Mouse (Mus musculus) liver, postnatal 0 days (tissue): ENCODE data around the gene Fbn1. TPM values are rescaled to one million over a fixed set of nuclear protein-coding genes. Genes with fewer than 3 reads are reported as not detected.

Source experiments
- ATAC-seq: fragments of 200-750 bp; cut with Nextera tagmentation; 2 replicates; pipeline ENCODE4 v1.8.0; 2017; ENCODE audit warnings: mild to moderate bottlenecking, moderate library complexity
- DNase-seq: peaks from one replicate; pipeline ENCODE4 v3.0.0-alpha.2; 2016
- H3K27ac ChIP-seq: fragments of 300-500 bp; sonication (generic); 2 replicates; pipeline ENCODE4 v1.5.1; 2014; ENCODE audit warnings: antibody characterized with exemption, moderate library complexity, mild to moderate bottlenecking, low read depth
- H3K27me3 ChIP-seq: fragments of 300-500 bp; sonication (generic); 2 replicates; pipeline ENCODE4 v1.6.1; 2014; ENCODE audit warnings: low read length, control low read depth, mixed read lengths; ENCODE audit not compliant: insufficient read depth
- H3K36me3 ChIP-seq: fragments of 300-500 bp; sonication (generic); replicated peaks from 2 replicates; pipeline ENCODE4 v1.6.1; 2014; ENCODE audit warnings: mild to moderate bottlenecking, control low read depth, low read length, moderate library complexity, mixed read lengths; ENCODE audit not compliant: insufficient read depth
- H3K4me1 ChIP-seq: fragments of 300-500 bp; sonication (generic); 2 replicates; pipeline ENCODE4 v1.6.1; 2014; ENCODE audit warnings: antibody characterized with exemption, mild to moderate bottlenecking, control low read depth; ENCODE audit not compliant: insufficient read depth
- H3K4me2 ChIP-seq: fragments of 300-500 bp; sonication (generic); 2 replicates; pipeline ENCODE4 v1.6.1; 2014; ENCODE audit warnings: low read depth, mild to moderate bottlenecking, low read length, moderate library complexity, mixed read lengths
- H3K4me3 ChIP-seq: fragments of 300-500 bp; sonication (generic); 2 replicates; pipeline ENCODE4 v1.5.1; 2014; ENCODE audit warnings: low read depth, low read length
- H3K9ac ChIP-seq: fragments of 300-500 bp; sonication (generic); replicated peaks from 2 replicates; pipeline ENCODE4 v1.6.1; 2014; ENCODE audit warnings: mild to moderate bottlenecking, moderate library complexity
- H3K9me3 ChIP-seq: fragments of 300-500 bp; sonication (generic); 2 replicates; pipeline ENCODE4 v1.6.1; 2016; ENCODE audit warnings: mild to moderate bottlenecking, control low read depth, low read length, mixed read lengths
- CTCF ChIP-seq: sonication (generic); IDR thresholded peaks from 2 replicates; pipeline ENCODE4 v1.5.1; 2016; ENCODE audit warnings: antibody characterized with exemption, low read depth
- EP300 ChIP-seq: IDR thresholded peaks from 2 replicates; pipeline ENCODE4 v1.6.1; 2016; ENCODE audit warnings: antibody characterized with exemption, low read depth, mild to moderate bottlenecking
- WGBS: fragments of 180-500 bp; shearing (Covaris S2); extraction: QIAGEN DNeasy Blood & Tissue Kit; methylation state at CpG from one replicate; pipeline ENCODE4 v1.1.7; 2014; ENCODE audit not compliant: insufficient replicate concordance; 5-methylcytosine and 5-hydroxymethylcytosine counted together
- polyA plus RNA-seq: library from polyadenylated mRNA; unstranded; fragments of >200 nt; fragmentation: Nextera tagmentation; extraction: Ambion mirVana; gene quantifications from 2 replicates; pipeline ENCODE4 v1.2.1, GENCODE M21; 2015

Gene Fbn1
- polyA plus RNA-seq, 1 experiment from 2014 or later: 1.3 TPM

DNA sequence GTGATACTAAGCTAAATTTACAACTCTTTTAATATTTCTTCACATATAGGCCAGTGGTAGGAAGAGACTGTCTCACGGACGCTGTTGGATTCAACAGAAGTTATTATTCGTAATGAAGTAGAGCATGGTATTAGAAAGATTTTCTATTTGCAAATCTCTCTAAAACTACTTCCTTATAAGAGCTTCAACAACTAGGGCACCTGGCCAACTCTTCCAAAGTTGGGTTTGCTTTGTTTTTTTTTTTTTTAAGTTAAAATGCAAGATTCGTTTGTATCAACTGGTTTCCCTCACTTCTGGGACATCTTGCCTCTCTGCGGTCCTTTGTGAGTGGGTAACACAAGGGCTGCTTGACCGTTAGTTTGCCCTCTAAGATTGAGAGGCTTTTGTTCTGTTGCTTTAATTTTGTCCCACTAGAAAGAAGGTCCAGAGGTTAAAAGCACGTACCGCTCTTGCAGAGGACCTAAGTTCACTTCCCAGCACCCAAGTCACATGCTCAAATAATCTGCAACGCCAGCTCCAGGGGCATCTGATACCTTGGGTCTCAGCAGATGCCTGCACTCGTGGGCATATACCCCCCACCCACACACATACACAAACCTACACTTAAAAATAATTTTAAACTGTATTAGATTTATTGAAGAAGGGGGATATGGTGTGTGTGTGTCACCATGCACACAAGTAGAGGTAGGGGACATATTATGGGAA is 91.1 kb downstream of the Fbn1 start:
- no peak for ATAC-seq
- Histone ChIP-seq H3K4me2 (no peak overlapping the region), H3K36me3 (no peaks in the 10 kb centered on the region), H3K4me3 (no peak overlapping the region), H3K27me3 (no peaks in the 10 kb centered on the region), H3K4me1 (no peaks in the 10 kb centered on the region), H3K9me3 (no peaks in the 10 kb centered on the region), H3K9ac (no peak overlapping the region), H3K27ac (no peak overlapping the region)
- no peak for TF ChIP-seq EP300
- TF ChIP-seq CTCF: no peak
- DNase-seq: no peak
- whole genome bisulfite sequencing: 76% methylated on average over 10 of the region's 10 CpGs

DNA sequence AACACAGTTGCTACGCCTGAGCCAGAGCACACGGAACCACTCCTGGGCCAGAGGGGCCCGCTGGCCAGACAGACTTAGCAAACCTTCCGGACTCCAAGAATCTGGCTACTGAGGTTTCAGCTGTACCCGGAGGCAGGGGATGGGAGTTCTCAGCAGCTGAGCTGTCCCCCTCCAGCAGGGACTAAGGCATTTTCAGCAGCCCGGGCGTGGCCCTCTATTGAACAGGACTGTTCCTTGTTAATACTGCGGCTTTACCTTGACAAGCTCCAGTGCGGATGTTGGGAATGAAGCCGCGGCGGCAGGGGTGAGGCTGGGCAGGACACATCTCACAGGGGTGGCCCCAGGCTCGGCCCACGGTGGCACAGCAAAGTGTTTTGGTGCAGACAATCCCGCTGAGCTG is 95.4 kb downstream of the Fbn1 start:
- TF ChIP-seq EP300 (no peak), CTCF (no peak)
- Histone ChIP-seq H3K4me2 (no peak overlapping the region), H3K27me3 (no peaks in the 10 kb centered on the region), H3K27ac (no peak overlapping the region), H3K4me3 (no peak overlapping the region), H3K9me3 (no peaks in the 10 kb centered on the region), H3K36me3 (no peaks in the 10 kb centered on the region), H3K9ac (no peak overlapping the region), H3K4me1 (no peaks in the 10 kb centered on the region)
- ATAC-seq (no peak), DNase-seq (no peak)
- WGBS: 85% methylated on average over 15 of the region's 15 CpGs

DNA sequence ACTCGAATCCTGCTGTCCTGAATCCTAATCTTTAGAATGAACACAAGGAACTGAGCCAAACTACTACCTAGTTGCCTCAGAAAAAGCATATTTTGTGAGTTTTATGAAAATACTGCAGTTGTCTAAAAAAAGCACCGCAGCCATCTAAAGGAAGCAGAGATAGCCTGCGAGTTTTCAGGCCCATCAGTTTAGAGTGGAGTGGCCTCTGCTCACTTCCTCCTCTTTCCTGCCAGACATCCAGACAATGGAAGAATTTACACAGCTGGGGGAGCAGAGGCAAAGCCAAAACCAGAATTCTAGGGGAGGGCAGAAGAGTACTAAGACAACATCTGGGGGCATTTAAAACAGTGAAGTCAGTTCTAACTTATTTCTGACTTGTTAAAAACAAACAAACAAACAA is 96.0 kb downstream of the Fbn1 start:
- no peak for DNase-seq
- 49% methylated on average over 3 of the region's 3 CpGs for WGBS
- TF ChIP-seq CTCF: no peak
- TF ChIP-seq EP300: no peak

DNA sequence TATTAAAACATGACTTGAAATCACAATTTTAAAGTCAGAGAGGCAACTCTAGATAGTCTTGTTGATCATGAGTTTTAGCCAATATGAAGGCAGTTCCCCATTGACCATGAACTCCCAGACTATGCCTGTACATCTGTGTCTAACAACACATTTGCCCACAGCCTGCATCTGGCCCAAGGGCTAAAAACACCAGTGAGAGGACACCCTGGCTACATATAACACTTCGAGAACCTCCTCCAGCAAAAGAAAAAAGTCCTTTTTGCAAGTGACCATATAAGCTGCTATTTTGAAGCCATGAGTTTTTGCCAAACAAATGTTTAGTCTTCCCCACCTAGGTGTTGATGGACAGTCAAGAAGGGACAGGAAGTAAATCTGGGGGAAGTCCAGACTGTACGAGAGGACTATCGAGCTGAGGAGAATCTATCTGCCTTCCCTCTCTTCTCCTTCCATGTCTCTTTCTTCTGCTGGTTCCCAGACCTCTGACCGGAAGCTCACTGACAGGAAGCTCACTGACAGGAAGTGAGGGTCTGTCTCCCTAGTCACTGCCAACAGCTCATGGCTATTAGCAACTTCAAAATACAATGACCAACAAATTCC is 103.2 kb downstream of the Fbn1 start:
- no peak overlapping the region for H3K9ac ChIP-seq
- H3K4me3 ChIP-seq: no peak overlapping the region
- no peaks in the 10 kb centered on the region for H3K9me3 ChIP-seq
- no peaks in the 10 kb centered on the region for H3K4me1 ChIP-seq
- H3K27ac ChIP-seq: no peak overlapping the region
- TF ChIP-seq CTCF (no peak), EP300 (no peak)
- no peaks in the 10 kb centered on the region for H3K36me3 ChIP-seq
- no peak overlapping the region for H3K4me2 ChIP-seq
- H3K27me3 ChIP-seq: no peaks in the 10 kb centered on the region
- no peak for DNase-seq
- no peak for ATAC-seq
- 62% methylated on average over 4 of the region's 4 CpGs for WGBS

More for the DNA sequence above, 96.0 kb downstream of the Fbn1 start:
- Histone ChIP-seq H3K4me2 (no peak overlapping the region), H3K9me3 (no peaks in the 10 kb centered on the region), H3K9ac (no peak overlapping the region), H3K27me3 (no peaks in the 10 kb centered on the region), H3K4me1 (no peaks in the 10 kb centered on the region), H3K36me3 (no peaks in the 10 kb centered on the region), H3K4me3 (no peak overlapping the region), H3K27ac (no peak overlapping the region)
- no peak for ATAC-seq

DNA sequence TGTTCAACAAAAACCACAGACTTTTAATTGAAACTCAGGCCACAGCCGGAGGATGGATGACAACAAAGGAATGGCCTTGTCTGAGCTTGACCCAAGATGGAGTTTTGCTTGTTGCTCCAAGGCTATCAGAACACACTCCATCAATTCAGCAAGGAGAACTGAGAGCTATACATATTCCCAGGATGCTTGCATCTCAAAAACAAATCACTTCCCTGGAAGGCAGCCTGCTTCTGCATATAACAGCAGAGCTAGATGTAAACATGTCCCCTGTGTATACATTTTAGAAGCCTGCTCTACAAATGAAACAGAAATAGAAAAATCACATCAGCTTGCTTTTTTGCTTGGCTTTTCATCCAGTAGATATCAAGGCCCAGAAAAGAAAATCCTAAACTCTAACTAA is 105.5 kb downstream of the Fbn1 start:
- 86% methylated on average over 1 of the region's 1 CpGs for WGBS
- DNase-seq (no peak), ATAC-seq (no peak)
- Histone ChIP-seq H3K4me1 (no peaks in the 10 kb centered on the region), H3K4me2 (no peak overlapping the region), H3K36me3 (no peaks in the 10 kb centered on the region), H3K4me3 (no peak overlapping the region), H3K27ac (no peak overlapping the region), H3K27me3 (no peaks in the 10 kb centered on the region), H3K9me3 (no peaks in the 10 kb centered on the region), H3K9ac (no peak overlapping the region)
- TF ChIP-seq CTCF (no peak), EP300 (no peak)

DNA sequence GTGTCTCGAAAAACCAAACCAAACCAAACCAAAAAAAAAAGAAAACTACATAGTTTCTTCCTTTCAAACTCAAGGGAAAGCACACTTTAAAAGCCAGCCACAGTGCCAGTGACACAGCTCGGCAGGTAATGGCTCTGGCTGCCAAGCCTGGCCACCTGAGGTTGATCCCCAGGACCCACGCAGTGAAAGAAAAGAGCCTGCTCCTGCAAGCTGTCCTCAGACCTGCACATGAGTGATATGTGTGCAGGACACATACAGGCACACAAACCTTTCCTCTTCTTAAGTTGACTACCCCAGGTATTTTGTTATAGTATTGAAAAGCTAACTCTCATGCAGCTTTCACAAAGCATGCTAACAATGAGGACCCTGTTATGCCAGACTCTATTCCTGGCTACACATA is 107.7 kb downstream of the Fbn1 start:
- H3K9me3 ChIP-seq: no peaks in the 10 kb centered on the region
- no peak for DNase-seq
- no peaks in the 10 kb centered on the region for H3K27me3 ChIP-seq
- no peak for TF ChIP-seq EP300
- H3K27ac ChIP-seq: no peak overlapping the region
- no peak overlapping the region for H3K4me3 ChIP-seq
- no peak overlapping the region for H3K4me2 ChIP-seq
- no peak for ATAC-seq
- 72% methylated on average over 3 of the region's 3 CpGs for WGBS
- no peaks in the 10 kb centered on the region for H3K36me3 ChIP-seq
- H3K4me1 ChIP-seq: no peaks in the 10 kb centered on the region
- no peak overlapping the region for H3K9ac ChIP-seq
